Mouse (Mus musculus) E14TG2a.4 (cell line): ENCODE results near the gene Prr5l.

Experiments used
- H3K27me3 ChIP-seq: 2 replicates; pipeline ENCODE4 v1.6.1; 2014; ENCODE audit warnings: low read length, control low read depth; ENCODE audit not compliant: insufficient read depth
- H3K36me3 ChIP-seq: 2 replicates; pipeline ENCODE4 v1.6.1; 2014; ENCODE audit warnings: low read length, control low read depth; ENCODE audit not compliant: insufficient read depth
- H3K4me1 ChIP-seq: replicated peaks from 2 replicates; pipeline ENCODE4 v1.6.1; 2014; ENCODE audit warnings: low read depth, low read length, control low read depth
- H3K4me3 ChIP-seq: replicated peaks from 2 replicates; pipeline ENCODE4 v1.5.1; 2014; ENCODE audit warnings: mild to moderate bottlenecking, low read length
- H3K9me3 ChIP-seq: 2 replicates; pipeline ENCODE4 v1.6.1; 2014; ENCODE audit warnings: low read length, control low read depth
- CTCF ChIP-seq: conservative IDR thresholded peaks from 2 replicates; pipeline ENCODE4 v1.5.1; 2014; ENCODE audit warnings: low read length
- NANOG ChIP-seq: IDR thresholded peaks from 2 replicates; pipeline ENCODE4 v1.6.1; 2014; ENCODE audit warnings: borderline replicate concordance, low read length, mixed read lengths
- POU5F1 ChIP-seq: IDR thresholded peaks from 2 replicates; pipeline ENCODE4 v1.6.1; 2014; ENCODE audit warnings: low read length, borderline replicate concordance

The Prr5l gene

DNA sequence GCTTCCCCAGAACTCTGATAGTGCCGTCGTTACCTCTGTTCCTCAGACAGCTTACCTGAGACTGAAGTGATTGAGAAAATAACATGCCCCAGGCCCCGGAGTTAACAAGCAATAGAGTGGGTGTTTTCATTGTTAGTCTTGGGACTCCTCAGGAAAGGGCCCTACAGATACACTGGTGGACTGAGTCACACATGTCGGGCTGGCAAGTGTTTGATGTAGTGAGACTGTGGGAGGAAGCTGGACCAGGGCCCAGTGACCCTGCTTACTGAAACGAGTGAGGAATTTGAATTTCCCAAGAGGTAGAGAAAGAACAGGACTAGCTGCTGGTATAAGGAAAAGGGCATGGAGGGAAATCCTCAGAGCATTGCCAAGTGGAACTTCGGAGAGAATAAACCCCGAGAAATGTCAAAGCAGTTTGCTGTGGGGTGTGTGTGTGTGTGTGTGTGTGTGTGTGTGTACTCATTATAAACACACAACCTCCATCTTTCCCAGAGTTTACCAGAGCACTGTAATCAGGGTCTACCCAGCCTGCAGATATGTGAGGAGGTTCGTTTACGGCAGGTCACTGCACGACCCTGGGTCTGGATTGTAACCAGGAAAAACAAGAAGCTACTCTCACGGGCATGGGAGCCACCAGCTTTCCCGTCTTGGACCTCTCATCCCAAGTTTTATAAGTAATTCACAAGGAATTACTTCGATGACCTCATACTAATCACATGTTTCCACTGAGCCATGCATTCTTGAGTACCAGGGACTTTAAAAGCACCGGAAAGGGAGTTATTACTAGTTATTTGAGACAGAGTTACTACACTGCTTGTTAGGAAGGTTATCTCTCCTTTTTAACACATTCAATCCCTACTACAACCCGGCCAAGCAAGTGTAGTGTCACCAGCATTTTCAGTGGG, 20.4 kb downstream of the Prr5l start:
- no peak overlapping the region for H3K4me3 ChIP-seq
- TF ChIP-seq CTCF (no peak), POU5F1 (no peak), NANOG (no peak)
- no peaks in the 10 kb centered on the region for H3K4me1 ChIP-seq
- peaks cover 23% of the 10 kb centered on the region for H3K27me3 ChIP-seq
- H3K9me3 ChIP-seq: peaks cover 9% of the 10 kb centered on the region
- no peaks in the 10 kb centered on the region for H3K36me3 ChIP-seq

DNA sequence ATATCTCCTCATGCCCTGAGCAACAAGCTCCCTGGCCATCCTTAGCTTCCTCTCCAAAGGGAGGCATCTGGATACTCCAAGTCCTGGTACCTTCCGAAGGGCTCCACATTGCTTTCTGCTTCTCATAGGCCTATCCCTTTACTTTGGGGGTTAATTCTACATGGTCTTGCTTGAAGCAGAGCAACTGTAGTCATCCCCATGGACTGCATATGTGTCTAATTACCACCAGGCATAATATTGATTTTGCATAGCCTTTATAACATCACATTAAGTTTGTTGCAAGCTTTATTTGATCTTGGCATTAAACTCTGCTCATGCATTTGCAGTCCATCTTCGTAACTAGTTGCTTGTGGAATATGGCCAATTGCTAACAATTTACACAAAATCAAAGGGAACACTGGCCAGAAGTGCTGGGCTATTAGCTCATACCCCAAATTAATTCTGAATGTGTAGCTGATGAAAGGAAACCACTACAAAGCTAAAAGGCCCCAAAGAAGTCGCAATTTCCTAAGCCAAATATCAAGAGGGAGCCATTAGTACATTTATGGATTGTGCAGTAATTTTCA, 21.8 kb downstream of the Prr5l start:
- Histone ChIP-seq H3K9me3 (peaks cover 9% of the 10 kb centered on the region), H3K4me3 (no peak overlapping the region), H3K4me1 (no peaks in the 10 kb centered on the region), H3K36me3 (no peaks in the 10 kb centered on the region), H3K27me3 (peaks cover 23% of the 10 kb centered on the region)
- no peak for TF ChIP-seq NANOG
- TF ChIP-seq CTCF: no peak
- no peak for TF ChIP-seq POU5F1

DNA sequence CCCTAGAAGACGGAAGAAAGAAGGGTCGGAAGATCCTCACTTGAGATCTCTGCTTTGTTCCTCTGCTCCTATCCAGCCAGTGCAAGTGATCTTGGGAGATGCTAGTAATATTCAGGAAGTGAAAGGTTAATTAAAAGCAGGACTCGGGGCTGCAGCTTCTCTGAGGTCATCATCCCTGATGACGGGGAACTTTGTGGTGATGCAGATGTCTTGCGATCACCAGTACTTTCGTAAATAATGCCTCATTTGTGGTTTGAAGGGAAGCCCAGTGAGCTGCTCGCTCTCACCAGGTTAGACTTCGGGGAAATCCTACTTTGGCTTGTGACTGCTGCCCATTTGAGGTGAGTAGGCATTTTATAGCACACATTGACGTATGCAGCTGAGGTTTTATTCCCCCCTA, 26.7 kb downstream of the Prr5l start:
- Histone ChIP-seq H3K4me1 (no peaks in the 10 kb centered on the region), H3K9me3 (peaks cover 8% of the 10 kb centered on the region; the same call in 1 of the 2 replicates), H3K4me3 (no peak overlapping the region), H3K36me3 (no peaks in the 10 kb centered on the region), H3K27me3 (peaks cover 9% of the 10 kb centered on the region; the same call in 1 of the 2 replicates)
- TF ChIP-seq NANOG (no peak), POU5F1 (no peak), CTCF (no peak)

DNA sequence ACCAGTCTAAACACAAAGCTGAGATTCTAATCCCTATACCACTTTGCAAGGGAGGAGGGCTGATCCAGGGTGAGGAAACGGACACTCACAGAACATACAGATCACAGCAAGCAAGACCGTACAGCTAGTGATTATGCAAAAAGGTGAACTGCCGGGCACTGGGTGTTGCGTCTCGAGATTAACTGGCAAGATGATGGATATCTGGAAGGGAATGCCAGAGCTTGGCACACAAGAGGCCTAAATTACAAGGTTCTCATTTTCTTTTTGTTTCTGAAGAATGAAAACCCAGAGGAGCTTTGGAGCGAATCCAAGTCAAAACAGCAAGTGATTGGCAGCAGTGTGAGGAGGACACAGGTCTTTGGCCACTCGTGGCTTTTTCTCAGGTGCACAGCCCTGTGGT, 28.0 kb downstream of the Prr5l start:
- Histone ChIP-seq H3K9me3 (peaks cover 8% of the 10 kb centered on the region; the same call in 1 of the 2 replicates), H3K4me3 (no peak overlapping the region), H3K27me3 (peaks cover 10% of the 10 kb centered on the region; the same call in 1 of the 2 replicates), H3K36me3 (no peaks in the 10 kb centered on the region), H3K4me1 (no peaks in the 10 kb centered on the region)
- TF ChIP-seq NANOG (no peak), POU5F1 (no peak), CTCF (no peak)

DNA sequence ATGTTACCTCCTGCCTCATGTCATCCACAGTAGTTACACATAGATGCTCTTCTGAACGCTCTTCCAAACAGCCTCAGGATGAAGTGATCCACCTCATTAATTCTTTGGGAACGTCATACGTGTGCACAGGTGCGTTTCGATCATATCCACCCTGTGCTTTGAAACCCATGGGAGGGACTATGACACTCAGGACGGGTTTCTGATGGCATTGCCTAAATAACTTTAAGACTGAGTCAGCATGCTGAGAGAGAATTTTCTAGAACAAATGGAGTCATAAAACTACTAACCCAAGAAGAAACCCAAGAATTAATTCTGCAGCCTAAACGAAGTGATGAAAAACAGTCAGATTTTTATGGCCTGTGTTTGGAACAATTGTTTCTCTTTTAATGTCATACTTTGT, 40.1 kb downstream of the Prr5l start:
- no peaks in the 10 kb centered on the region for H3K36me3 ChIP-seq
- no peak for TF ChIP-seq NANOG
- no peak for TF ChIP-seq POU5F1
- TF ChIP-seq CTCF: no peak
- H3K27me3 ChIP-seq: peaks cover 7% of the 10 kb centered on the region
- H3K4me1 ChIP-seq: no peaks in the 10 kb centered on the region
- H3K9me3 ChIP-seq: no peaks in the 10 kb centered on the region
- no peak overlapping the region for H3K4me3 ChIP-seq

DNA sequence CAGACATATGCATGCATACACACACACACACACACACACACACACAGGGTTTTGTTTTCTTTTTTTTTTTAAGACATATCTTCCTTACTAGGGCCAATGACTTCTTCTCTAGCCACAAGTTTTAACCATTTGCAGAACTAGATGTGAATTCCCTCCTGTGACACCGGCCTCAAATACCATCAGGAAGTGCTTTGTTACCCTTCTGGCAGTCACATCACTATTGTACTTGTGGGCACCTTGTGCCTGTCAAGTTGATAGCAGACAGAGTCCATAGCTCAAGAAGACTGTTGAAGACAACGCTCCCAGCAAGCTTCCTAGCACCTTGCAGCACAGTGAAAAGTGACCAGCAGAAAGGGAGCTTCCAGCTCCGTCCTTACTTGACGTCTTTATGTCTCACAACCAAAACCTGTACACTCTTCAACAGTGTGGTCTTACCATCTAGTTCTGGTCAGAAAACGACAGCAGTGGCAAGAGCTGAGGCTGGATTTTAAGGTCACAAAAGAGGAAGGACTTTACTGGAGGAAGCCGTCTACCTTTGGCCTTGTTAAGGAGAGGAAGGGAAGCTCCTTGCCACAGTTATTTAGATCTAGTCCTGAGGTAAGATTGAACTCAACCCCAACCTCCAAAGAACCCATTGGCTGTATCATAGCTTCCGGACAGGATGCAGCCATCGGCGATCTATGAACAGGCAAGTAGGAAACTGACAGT, 47.9 kb downstream of the Prr5l start:
- Histone ChIP-seq H3K9me3 (no peaks in the 10 kb centered on the region), H3K27me3 (peaks cover 34% of the 10 kb centered on the region), H3K4me1 (peaks cover 9% of the 10 kb centered on the region), H3K36me3 (no peaks in the 10 kb centered on the region), H3K4me3 (no peak overlapping the region)
- TF ChIP-seq CTCF: no peak
- no peak for TF ChIP-seq POU5F1
- TF ChIP-seq NANOG: no peak

DNA sequence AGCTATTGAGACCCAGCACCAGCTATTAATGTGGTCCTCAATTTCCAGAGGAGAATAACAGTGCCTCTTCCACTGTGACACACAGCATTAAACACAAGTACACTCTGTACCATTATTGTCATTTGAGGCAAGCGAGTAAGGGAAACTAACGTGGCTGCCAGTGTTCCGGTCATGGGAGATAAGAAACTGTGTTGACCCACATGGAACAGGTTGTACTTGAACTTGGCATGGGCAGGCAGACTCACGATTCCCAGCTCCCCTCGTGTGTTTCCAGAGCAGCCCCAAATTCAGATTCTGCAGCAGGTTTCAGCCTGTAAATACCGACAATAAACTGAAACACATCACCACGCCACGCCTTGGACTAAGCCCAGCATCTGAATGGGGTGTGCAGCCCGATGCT, 50.5 kb downstream of the Prr5l start:
- no peak for TF ChIP-seq POU5F1
- no peak for TF ChIP-seq NANOG
- TF ChIP-seq CTCF: no peak
- peaks cover 15% of the 10 kb centered on the region for H3K4me1 ChIP-seq
- H3K36me3 ChIP-seq: no peaks in the 10 kb centered on the region
- H3K9me3 ChIP-seq: no peaks in the 10 kb centered on the region
- peaks cover 30% of the 10 kb centered on the region for H3K27me3 ChIP-seq
- no peak overlapping the region for H3K4me3 ChIP-seq

DNA sequence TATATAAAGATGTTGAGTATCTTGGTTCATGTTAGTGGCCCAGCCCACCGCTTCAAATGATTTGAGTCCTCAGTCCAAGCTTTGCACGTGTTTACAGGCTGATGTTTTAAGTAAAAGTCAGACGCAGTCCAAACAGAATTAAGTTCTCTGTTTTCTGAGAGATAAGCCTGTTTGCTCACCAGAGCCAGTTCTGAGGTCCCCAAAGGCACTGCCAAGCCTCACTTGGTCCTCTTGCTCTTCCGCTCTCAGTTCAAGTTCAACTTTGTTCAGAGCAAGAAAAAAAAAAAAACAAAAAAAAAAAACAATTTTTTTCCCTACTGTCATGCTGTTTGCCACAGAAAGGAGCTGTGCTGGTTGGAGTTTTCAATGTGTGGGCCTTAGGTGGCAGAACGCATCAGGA, 51.0 kb downstream of the Prr5l start:
- H3K4me3 ChIP-seq: no peak overlapping the region
- H3K4me1 ChIP-seq: peaks cover 16% of the 10 kb centered on the region
- TF ChIP-seq CTCF: no peak
- no peak for TF ChIP-seq POU5F1
- no peak for TF ChIP-seq NANOG
- H3K27me3 ChIP-seq: peaks cover 30% of the 10 kb centered on the region
- H3K36me3 ChIP-seq: no peaks in the 10 kb centered on the region
- no peaks in the 10 kb centered on the region for H3K9me3 ChIP-seq
